Mouse (Mus musculus): ENCODE measurements around the gene Cavin1. TPM values are rescaled to one million over a fixed set of nuclear protein-coding genes. Genes with fewer than 3 reads are reported as not detected.

The Cavin1 gene
- total RNA-seq, 2 experiments from 2014 or later: 14.3 to 16.3 TPM

- DNase-seq (ENCODE audit: low spot score in 2 of 2): no peak
- no peak for TF ChIP-seq CTCF (conservative IDR thresholded peaks at IDR 0.05)
- H3K27ac ChIP-seq: no peak overlapping the region
- no peak overlapping the region for H3K4me3 ChIP-seq
Observed at GRCm38 (mm10) chr11:100912401-100913155, 58.1 kb downstream of the Cavin1 start.

- no peak for DNase-seq (ENCODE audit: low spot score in 2 of 2)
- TF ChIP-seq CTCF (conservative IDR thresholded peaks at IDR 0.05): no peak
- Histone ChIP-seq H3K4me3 (no peak overlapping the region), H3K27ac (no peak overlapping the region)
Observed at GRCm38 (mm10) chr11:100908567-100908966, 62.1 kb downstream of the Cavin1 start.

DNA sequence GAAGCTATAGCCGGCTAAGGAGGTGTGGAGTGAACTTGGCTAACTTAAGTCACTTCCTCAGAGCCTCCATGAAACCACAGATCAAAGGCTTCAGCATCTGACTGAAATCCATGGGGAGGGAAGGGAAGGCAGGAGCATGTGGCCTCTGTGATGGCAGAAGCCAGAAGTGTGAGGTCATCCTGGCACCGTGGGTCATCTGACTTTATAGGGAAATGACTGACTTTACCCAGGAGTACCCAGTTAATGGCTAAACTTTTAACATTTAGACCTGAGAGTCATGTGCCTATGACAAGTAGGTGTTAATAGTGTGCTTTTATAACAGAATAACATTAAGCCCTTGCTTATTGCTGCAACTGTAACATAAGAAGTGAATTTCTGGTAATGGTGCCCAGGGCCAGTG, 62.6 kb downstream of the Cavin1 start:
- no peak overlapping the region for H3K4me3 ChIP-seq
- H3K27ac ChIP-seq: no peak overlapping the region
- DNase-seq (ENCODE audit: low spot score in 2 of 2): no peak
- no peak for TF ChIP-seq CTCF (conservative IDR thresholded peaks at IDR 0.05)

- Histone ChIP-seq H3K4me3 (no peak overlapping the region), H3K27ac (no peak overlapping the region)
- TF ChIP-seq CTCF (conservative IDR thresholded peaks at IDR 0.05): no peak
- DNase-seq (ENCODE audit: low spot score in 2 of 2): no peak
Observed at GRCm38 (mm10) chr11:100906885-100907284, 63.8 kb downstream of the Cavin1 start.

Other genes starting within 250 kb of the Cavin1 start
- 100 to 1,000 TPM; 137 to 148 TPM for gene Rab5c, start 232.7 kb downstream of the Cavin1 start, total RNA-seq (2021)
- 1 to 10 TPM; 1.8 to 2.8 TPM for gene Kcnh4, start 210.9 kb downstream of the Cavin1 start, total RNA-seq (2021)
- not detected for gene Hcrt, start 208.0 kb downstream of the Cavin1 start, total RNA-seq (2021)
- 1 to 10 TPM; 4.3 to 5.2 TPM for gene Ghdc, start 199.9 kb downstream of the Cavin1 start, total RNA-seq (2021)
- 10 to 100 TPM; 11.6 to 13.8 TPM for gene Stat5b, start 120.2 kb downstream of the Cavin1 start, total RNA-seq (2021)
- gene Stat5a, start 111.5 kb downstream of the Cavin1 start, total RNA-seq (2021): 1 to 10 TPM; 1.7 to 2.0 TPM
- gene Stat3, start 31.3 kb downstream of the Cavin1 start, total RNA-seq (2021): 10 to 100 TPM; 39.5 to 42.3 TPM
- 100 to 1,000 TPM; 457 to 476 TPM for gene Atp6v0a1, start 38.6 kb upstream of the Cavin1 start, total RNA-seq (2021)
- gene Naglu, start 99.1 kb upstream of the Cavin1 start, total RNA-seq (2021): 1 to 10 TPM; 8.7 to 9.6 TPM
- under 1 TPM; 0.71 to 0.92 TPM for gene Hsd17b1, start 107.5 kb upstream of the Cavin1 start, total RNA-seq (2021)
- gene Coasy, start 111.7 kb upstream of the Cavin1 start, total RNA-seq (2021): 10 to 100 TPM; 24.9 to 25.8 TPM
- 10 to 100 TPM; 40.0 to 41.1 TPM for gene Mlx, start 116.4 kb upstream of the Cavin1 start, total RNA-seq (2021)
- 1 to 10 TPM; 4.4 to 4.7 TPM for gene Psmc3ip, start 124.5 kb upstream of the Cavin1 start, total RNA-seq (2021)
- gene Retreg3, start 149.0 kb upstream of the Cavin1 start, total RNA-seq (2021): 10 to 100 TPM; 55.0 to 56.6 TPM
- gene Tubg1, start 149.1 kb upstream of the Cavin1 start, total RNA-seq (2021): 10 to 100 TPM; 41.7 to 42.6 TPM
- 10 to 100 TPM; 40.2 to 44.5 TPM for gene Tubg2, start 185.0 kb upstream of the Cavin1 start, total RNA-seq (2021)
- gene Cntnap1, start 199.6 kb upstream of the Cavin1 start, total RNA-seq (2021): 100 to 1,000 TPM; 169 to 171 TPM
- 10 to 100 TPM; 14.5 to 15.4 TPM for gene Plekhh3, start 200.5 kb upstream of the Cavin1 start, total RNA-seq (2021)
- gene Ccr10, start 204.6 kb upstream of the Cavin1 start, total RNA-seq (2021): not detected